Mouse (Mus musculus) embryo, embryonic 9.5 days (tissue): Measurements from ENCODE around the gene Foxa3.

ENCODE experiments used
- DNase-seq: peaks from one replicate; pipeline ENCODE4 v3.0.0-alpha.2; 2017; ENCODE audit errors: extremely low spot score

The Foxa3 gene

DNA sequence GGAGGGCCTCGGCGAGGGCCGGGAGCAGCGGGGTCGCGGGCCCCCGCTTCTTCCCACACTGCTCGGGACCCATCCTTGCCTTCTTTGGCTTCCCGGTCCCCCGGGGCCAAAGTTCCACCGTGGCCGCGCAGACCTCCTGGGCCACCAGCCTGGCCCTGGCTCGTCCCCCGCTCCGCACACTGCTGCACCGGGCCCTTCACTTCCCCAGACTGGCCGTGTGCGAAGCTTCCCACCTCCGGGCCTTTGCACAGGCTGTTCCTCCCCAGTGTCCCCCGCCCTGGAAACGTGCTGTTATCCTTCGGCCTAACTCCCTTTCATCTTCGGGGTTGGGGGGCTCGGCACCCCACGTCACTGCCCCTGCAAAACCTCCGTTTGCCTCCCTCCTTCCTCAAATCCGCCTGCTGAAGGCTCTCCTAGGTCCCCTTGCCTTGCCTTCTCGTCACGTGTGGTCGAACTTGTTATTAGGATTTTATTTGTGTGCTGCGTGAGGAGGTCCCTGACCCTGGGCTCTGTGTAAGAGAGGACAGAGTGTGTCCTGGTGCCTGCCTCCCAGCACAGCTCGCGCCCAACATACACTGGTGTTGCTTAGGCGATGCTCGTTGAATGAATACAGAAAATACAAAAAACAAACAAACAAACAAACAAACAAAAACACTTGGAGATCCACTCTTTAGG lies 1.4 kb upstream of the Foxa3 start:
- DNase-seq = peak; percentile 45

GRCm38 (mm10) chr7:19024096-19024506 lies 763 bp upstream of the Foxa3 start, which contains the start of gene Sympk:
Gene Sympk (plus strand): TSS chr7:19024377.
- peak; percentile 94 for DNase-seq

- DNase-seq = no peak
Observed at GRCm38 (mm10) chr7:19022189-19022958, 964 bp downstream of the Foxa3 start.

DNA sequence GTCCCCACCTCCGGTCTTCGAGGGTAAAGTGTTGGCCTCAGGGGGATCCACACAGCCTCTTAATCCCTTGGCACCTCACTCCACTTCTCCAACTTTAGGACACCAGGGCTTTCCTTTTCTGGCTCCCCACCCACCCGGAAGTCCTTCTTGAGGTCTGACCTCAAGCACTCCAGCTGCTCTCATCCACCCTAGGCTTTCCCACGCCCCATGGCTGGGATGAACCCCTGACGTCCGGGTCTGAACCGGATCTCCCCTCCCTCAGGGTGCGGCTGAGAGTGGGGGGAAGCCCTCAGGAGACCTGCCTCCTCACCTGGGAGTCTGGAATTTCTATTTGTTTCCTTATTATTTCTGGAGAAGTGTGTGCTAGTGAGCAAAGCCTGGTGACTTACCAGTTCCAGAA lies 2.3 kb downstream of the Foxa3 start:
- DNase-seq = no peak

DNA sequence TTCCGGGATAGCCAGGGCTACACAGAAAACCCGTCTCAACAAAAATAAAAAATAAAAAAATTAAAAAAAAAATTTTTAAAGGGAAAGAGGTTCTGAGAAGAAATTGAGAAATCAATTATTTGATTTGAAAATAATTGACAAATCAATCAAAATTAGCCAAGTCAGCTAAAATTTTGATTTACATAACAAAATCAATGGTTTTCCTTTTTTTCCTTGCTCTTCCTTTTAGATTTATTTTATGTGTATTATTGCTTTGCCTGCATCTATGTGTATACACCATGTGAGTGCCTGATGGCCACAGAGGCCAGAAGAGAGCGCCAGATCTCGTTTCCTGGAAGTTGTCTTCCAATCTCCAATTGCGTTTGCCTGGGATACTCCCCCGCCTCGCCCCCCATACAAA lies 5.4 kb downstream of the Foxa3 start:
- no peak for DNase-seq

GRCm38 (mm10) chr7:19016042-19016441 lies 7.3 kb downstream of the Foxa3 start:
- no peak for DNase-seq

GRCm38 (mm10) chr7:19014452-19014851 lies 8.9 kb downstream of the Foxa3 start:
- DNase-seq = no peak

- no peak for DNase-seq
Observed at GRCm38 (mm10) chr7:19012882-19013281, 10.5 kb downstream of the Foxa3 start.

DNA sequence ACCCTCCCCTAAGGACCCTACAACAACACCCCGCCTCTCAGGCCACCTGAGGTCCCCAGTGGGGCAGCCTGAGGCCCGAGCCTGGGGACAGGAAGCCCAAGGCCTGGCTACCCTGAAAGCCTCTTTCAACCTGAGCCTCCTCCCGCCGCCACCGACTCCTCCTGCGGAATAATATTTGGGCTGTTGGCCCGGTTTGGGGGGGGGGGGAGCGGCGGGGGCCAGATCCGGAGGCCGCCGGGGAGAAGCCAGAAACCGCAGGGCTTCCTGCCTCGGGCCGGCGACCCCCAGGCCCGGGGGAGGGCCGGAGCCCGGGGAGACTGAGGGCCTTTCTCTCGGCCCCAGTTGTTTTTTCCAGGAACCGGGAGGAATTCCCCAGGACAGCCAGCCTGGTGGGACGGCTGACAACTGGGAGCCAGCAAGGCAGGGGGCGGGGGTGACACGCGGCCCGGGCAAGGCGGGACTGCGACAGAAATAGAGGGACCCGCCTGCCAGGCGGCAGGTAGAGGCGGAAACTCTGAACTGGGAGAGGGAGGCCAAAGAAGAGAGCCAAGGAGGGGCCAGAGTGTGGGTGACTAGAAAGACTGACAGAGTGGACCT lies 11.2 kb downstream of the Foxa3 start:
- peak; percentile 55 for DNase-seq

- no peak for DNase-seq
Observed at GRCm38 (mm10) chr7:19010581-19010980, 12.8 kb downstream of the Foxa3 start.

DNA sequence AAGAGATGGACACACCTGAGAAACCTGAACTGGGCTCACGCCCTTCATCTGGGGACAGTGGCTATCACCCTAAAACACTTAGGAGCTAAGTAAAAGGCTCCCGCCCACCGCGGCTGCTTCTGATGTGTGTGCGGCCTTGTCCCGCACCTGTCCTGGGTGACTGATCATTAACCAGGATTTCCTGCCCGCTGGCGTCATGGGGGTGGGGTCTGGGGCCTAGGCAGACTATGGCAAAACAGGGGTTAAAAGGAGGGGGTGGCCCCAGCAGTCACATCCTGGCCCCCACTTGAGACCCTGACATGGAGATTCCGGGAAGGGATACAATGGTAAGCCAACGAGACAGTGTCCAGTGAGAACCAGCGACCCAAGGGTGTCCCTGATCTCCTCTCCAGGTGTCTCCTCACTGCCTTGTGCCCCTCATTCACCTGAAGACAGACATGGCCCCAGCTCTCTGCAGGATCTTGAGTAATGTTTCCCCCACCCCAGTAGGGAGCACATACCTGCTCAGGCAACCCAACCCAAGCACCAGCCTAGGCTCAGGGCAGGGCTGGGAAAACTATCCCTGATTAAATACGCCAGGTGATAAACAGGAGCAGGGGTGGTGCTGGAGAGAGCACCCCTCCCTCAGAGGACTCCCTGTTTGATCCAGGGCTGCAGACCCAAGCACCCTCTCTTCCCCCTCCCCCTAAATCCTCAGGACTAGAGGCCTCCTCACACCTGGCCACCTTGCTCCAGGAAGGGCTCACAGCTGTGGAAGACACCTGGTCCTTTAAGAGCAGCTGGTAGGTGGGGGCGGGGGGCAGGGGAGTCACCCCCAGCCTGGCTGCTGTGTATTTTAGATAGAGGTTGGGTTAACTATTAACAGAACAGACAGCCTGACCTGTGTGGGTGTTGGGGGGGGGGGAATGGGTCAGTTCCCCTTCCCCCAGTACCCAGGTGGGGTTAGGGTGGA lies 16.0 kb downstream of the Foxa3 start:
- DNase-seq = no peak

DNA sequence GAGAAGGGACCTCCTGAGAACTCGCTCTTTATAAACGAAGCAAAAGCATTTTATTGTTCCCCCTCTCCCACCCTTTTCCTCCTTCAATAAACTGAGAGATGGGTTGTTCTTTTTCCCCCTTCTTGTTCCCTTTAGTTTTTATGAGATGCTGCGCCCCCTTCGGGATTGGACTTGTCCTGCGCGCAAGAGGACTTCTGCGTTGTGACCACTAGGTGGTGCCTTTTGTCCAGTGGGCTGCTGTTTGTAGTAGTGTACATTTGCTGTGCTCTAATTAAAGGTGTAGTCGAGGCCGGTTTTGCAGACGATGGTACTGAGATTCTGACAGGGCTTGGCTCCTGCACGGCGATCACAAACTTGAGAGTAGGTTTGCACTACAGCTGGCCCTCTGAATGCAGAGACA lies 16.9 kb downstream of the Foxa3 start:
- peak; percentile 87 for DNase-seq

DNA sequence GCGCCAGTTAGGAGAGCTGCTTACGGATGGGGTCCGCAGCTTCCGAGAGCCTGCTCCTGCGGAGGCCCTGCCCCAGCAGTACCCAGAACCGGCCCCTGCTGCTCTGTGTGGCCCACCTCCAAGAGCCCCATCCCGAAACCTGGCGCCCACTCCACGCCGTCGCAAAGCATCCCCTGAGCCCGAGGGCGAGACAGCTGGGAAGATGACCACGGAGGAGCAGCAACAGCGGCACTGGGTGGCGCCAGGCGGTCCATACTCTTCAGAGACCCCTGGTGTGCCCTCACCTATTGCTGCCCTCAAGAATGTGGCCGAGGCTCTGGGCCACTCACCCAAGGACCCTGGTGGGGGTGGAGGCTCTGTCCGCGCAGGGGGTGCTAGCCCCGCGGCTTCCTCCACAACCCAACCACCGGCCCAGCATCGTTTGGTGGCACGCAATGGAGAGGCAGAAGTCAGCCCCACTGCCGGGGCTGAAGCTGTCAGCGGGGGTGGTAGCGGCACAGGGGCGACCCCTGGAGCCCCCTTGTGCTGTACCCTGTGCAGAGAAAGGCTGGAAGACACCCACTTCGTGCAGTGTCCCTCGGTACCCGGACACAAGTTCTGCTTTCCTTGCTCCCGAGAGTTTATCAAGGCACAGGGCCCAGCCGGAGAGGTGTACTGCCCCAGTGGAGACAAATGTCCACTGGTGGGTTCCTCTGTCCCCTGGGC lies 17.8 kb downstream of the Foxa3 start:
- no peak for DNase-seq

- peak; percentile 49 for DNase-seq
Observed at GRCm38 (mm10) chr7:19004631-19005079, 18.7 kb downstream of the Foxa3 start.

GRCm38 (mm10) chr7:19003902-19004630 lies 19.3 kb downstream of the Foxa3 start, which contains the start of gene Irf2bp1:
Gene Irf2bp1 (plus strand): TSS chr7:19004044.
- DNase-seq = peak; percentile 94

- DNase-seq = peak; percentile 85
Observed at GRCm38 (mm10) chr7:19002848-19003498, 20.4 kb downstream of the Foxa3 start.

- no peak for DNase-seq
Observed at GRCm38 (mm10) chr7:19002115-19002514, 21.2 kb downstream of the Foxa3 start.

- DNase-seq = no peak
Observed at GRCm38 (mm10) chr7:19001807-19002085, 21.6 kb downstream of the Foxa3 start.

DNA sequence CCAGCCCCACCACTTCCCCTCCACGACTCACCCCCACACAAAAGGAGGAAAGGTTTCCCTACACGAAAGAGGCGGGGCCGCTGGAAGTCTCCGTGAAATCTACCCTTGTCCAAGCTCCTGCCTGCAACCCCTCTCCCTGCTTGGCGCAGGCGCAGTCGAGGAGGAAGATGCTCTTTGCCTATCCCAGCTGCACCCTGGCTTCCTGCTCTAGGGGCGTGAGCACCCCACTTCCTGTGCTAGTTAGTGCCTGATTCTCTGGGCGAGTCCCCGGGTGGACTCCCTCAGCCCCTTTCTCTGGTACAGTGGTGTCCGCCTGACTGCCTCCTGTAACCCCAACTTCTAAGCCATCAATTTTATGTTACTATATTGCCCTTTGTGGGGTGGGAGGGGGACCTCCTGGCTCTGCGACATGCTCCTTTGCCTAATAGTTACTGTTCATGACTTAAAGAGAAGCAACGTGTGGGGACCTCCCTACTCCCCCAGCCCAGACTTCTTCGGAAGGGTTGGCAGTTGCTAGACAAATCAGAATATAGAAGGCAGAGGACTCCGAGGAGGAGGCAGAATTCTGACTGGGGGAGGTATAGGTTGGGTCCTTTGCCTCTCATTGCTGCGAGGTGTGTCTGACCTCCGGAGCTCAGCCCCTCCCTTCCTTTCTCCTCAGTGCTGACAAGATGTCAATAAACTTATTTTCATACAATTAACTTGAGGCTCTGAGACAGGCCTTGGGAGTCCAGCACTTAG lies 22.1 kb downstream of the Foxa3 start:
- DNase-seq = peak; percentile 63
